ENCODE assay signal across 8 mouse cellular contexts in the genomic region with DNA sequence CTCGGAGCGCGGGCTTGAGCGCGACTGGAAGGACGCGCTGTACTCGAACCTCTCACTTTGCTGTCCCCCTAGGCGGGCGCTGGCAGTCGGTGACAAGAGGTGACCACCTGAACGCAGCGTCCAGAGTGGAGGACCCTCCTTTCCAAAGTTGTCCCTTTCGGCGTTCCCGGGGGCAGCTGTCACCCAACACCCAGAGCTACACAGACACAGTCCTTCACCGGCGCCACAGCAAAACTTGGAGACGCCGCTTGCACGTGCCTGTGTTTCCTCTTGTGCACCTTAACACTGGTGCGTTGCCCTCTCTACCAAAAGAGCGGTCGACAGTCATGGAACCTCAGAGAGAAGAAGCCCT. TPM values are rescaled to one million over a fixed set of nuclear protein-coding genes. Genes with fewer than 3 reads are reported as not detected.
DNase-seq lines count a peak whose midpoint lies in the region; ATAC-seq and TF ChIP-seq lines count a peak whose summit lies in the region.

No protein-coding gene starts in this region.

- H3K9ac ChIP-seq in embryonic facial prominence, embryonic 14.5 days (ENCODE audit: low read depth, low read length), result peak overlapping the region; percentile 89
- peak overlapping the region; percentile 93 for H3K9ac ChIP-seq in limb, embryonic 13.5 days

- ATAC-seq in embryonic facial prominence, embryonic 14.5 days (ENCODE audit: low read depth), result peak; percentile 64
- peak; percentile 46 for ATAC-seq in limb, embryonic 13.5 days (ENCODE audit: low FRiP score, low read depth)

- H3K4me2 ChIP-seq in embryonic facial prominence, embryonic 14.5 days (ENCODE audit: low read depth, low read length), result peak overlapping the region; percentile 87
- peak overlapping the region; percentile 76 for H3K4me2 ChIP-seq in limb, embryonic 13.5 days (replicated peaks)

- H3K9me3 ChIP-seq in embryonic facial prominence, embryonic 14.5 days (ENCODE audit: control insufficient read depth, low read length), result no peaks in the 10 kb centered on the region
- no peaks in the 10 kb centered on the region for H3K9me3 ChIP-seq in limb, embryonic 13.5 days

- TF ChIP-seq POLR2A in lung, adult 2 months (IDR thresholded peaks at IDR 0.05; ENCODE audit: borderline replicate concordance, extremely low read depth, low read depth, low read length), result no peak
- TF ChIP-seq POLR2A in olfactory bulb, adult 2 months (IDR thresholded peaks at IDR 0.05; ENCODE audit: insufficient read depth, low read depth, low read length), result no peak

- no peak for DNase-seq in lung, adult 2 months
- no peak for DNase-seq in lung, postnatal 4 days
- DNase-seq in embryonic facial prominence, embryonic 14.5 days (ENCODE audit: low spot score), result peak; percentile 7
- DNase-seq in ovary, adult 18-20 months (ENCODE audit: low spot score), result no peak
- DNase-seq in kidney, adult 9 months, result no peak
- no peak for DNase-seq in adipocyte (ENCODE audit: low spot score)

- peak overlapping the region; percentile 71 for H3K4me3 ChIP-seq in lung, adult 2 months (replicated peaks; ENCODE audit: extremely low read depth, low read depth, low read length)
- H3K4me3 ChIP-seq in embryonic facial prominence, embryonic 14.5 days (ENCODE audit: low read depth, low read length), result peak overlapping the region; percentile 81
- H3K4me3 ChIP-seq in limb, embryonic 13.5 days, result peak overlapping the region; percentile 81
- H3K4me3 ChIP-seq in olfactory bulb, adult 2 months (ENCODE audit: insufficient read depth, low read depth, low read length), result peak overlapping the region; percentile 98

- H3K27me3 ChIP-seq in embryonic facial prominence, embryonic 14.5 days (replicated peaks; ENCODE audit: control insufficient read depth, insufficient read depth, low read length), result no peaks in the 10 kb centered on the region
- H3K27me3 ChIP-seq in limb, embryonic 13.5 days, result peaks cover 11% of the 10 kb centered on the region

- under 1% methylated on average over 24 of the region's 24 CpGs for WGBS in lung, adult 2 months
- 2% methylated on average over 15 of the region's 24 CpGs for WGBS in embryonic facial prominence, embryonic 14.5 days
- WGBS in limb, embryonic 13.5 days, result 1% methylated on average over 24 of the region's 24 CpGs
- WGBS in olfactory bulb, adult 2 months, result 1% methylated on average over 24 of the region's 24 CpGs

- H3K27ac ChIP-seq in embryonic facial prominence, embryonic 14.5 days (replicated peaks; ENCODE audit: low read depth, low read length), result peak overlapping the region; percentile 95; the same call in 1 of the 2 replicates
- H3K27ac ChIP-seq in limb, embryonic 13.5 days, result peak overlapping the region; percentile 92; the same call in 1 of the 2 replicates
- H3K27ac ChIP-seq in olfactory bulb, adult 2 months (ENCODE audit: insufficient read depth, low read depth, low read length), result no peak overlapping the region

- peaks cover 9% of the 10 kb centered on the region for H3K4me1 ChIP-seq in lung, adult 2 months (ENCODE audit: control insufficient read depth, insufficient read depth, low read length)
- H3K4me1 ChIP-seq in embryonic facial prominence, embryonic 14.5 days (ENCODE audit: control insufficient read depth, insufficient read depth, low read length), result peaks cover 25% of the 10 kb centered on the region
- H3K4me1 ChIP-seq in limb, embryonic 13.5 days, result peaks cover 37% of the 10 kb centered on the region
- peaks cover 7% of the 10 kb centered on the region; the same call in 1 of the 2 replicates for H3K4me1 ChIP-seq in olfactory bulb, adult 2 months (ENCODE audit: control insufficient read depth, insufficient read depth, low read length)

- H3K36me3 ChIP-seq in embryonic facial prominence, embryonic 14.5 days (ENCODE audit: control insufficient read depth, insufficient read depth, low read length), result no peaks in the 10 kb centered on the region
- no peaks in the 10 kb centered on the region for H3K36me3 ChIP-seq in limb, embryonic 13.5 days

- TF ChIP-seq CTCF in lung, adult 2 months (IDR thresholded peaks at IDR 0.05; ENCODE audit: insufficient read depth, low read length), result no peak
- TF ChIP-seq CTCF in olfactory bulb, adult 2 months (IDR thresholded peaks at IDR 0.05; ENCODE audit: insufficient read depth, low read depth, low read length), result no peak

RNA-seq across cellular contexts. Expression of a gene that starts 0.3 kb away (rescaled TPM):
- polyA plus RNA-seq in lung, adult 2 months (2012; rRNA removed), result 11.7 and 19.0 TPM in 2 replicates
- polyA plus RNA-seq in embryonic facial prominence, embryonic 14.5 days (2014; fragmentation: Nextera tagmentation; extraction: Ambion mirVana), result 42.3 and 49.2 TPM in 2 replicates
- 44.2 and 48.2 TPM in 2 replicates for polyA plus RNA-seq in limb, embryonic 13.5 days (2015; fragmentation: Nextera tagmentation; extraction: Ambion mirVana)
- polyA plus RNA-seq in olfactory bulb, adult 2 months (2012; ENCODE audit: insufficient read depth, insufficient read length, low replicate concordance, missing spikeins), result not detected in 2 replicates

RNA-seq across cellular contexts. Expression of a gene that starts 30.7 kb away (rescaled TPM):
- polyA plus RNA-seq in lung, adult 2 months (2012; rRNA removed), result 4.7 and 6.1 TPM in 2 replicates
- polyA plus RNA-seq in embryonic facial prominence, embryonic 14.5 days (2014; fragmentation: Nextera tagmentation; extraction: Ambion mirVana), result 14.0 and 18.1 TPM in 2 replicates
- 4.1 and 5.7 TPM in 2 replicates for polyA plus RNA-seq in limb, embryonic 13.5 days (2015; fragmentation: Nextera tagmentation; extraction: Ambion mirVana)
- polyA plus RNA-seq in olfactory bulb, adult 2 months (2012; ENCODE audit: insufficient read depth, insufficient read length, low replicate concordance, missing spikeins), result not detected in 2 replicates
